Mouse (Mus musculus): ENCODE results near the gene Dbndd1. TPM values are rescaled to one million over a fixed set of nuclear protein-coding genes. Genes with fewer than 3 reads are reported as not detected.
"Not testable (repeated sequence)": the region's sequence is repeated elsewhere in the genome, so short reads cannot be mapped to it uniquely, and the experiment has no call there.

Gene Dbndd1
- 11.3 and 12.9 TPM in 2 replicates for polyA plus RNA-seq (2016; fragmentation: Nextera tagmentation; extraction: Ambion mirVana)

- Histone ChIP-seq H3K27me3 (peaks cover 18% of the 10 kb centered on the region), H3K4me1 (peaks cover 24% of the 10 kb centered on the region), H3K27ac (no peak within 1 kb of the TSS), H3K36me3 (0 out of 2 replicates have a peak, but pooled peaks cover under 1% of the 10 kb centered on the region), H3K4me2 (replicated peaks) (peak within 1 kb of the TSS; percentile 92), H3K9me3 (no peaks in the 10 kb centered on the region), H3K4me3 (peak within 1 kb of the TSS; percentile 67), H3K9ac (peak within 1 kb of the TSS; percentile 63)
- 1% methylated on average over 56 of the region's 63 CpGs for WGBS
- ATAC-seq (ENCODE audit: insufficient number of reproducible peaks, insufficient read depth, low FRiP score, low TSS enrichment) = peak; percentile 30; the same call in 1 of the 2 replicates
These were observed at the start of gene Dbndd1 for GRCm38 (mm10) chr8:123514781-123515539. Gene Dbndd1, minus strand, starts transcription at chr8:123515463.

GRCm38 (mm10) chr8:123564221-123564620, 49.0 kb upstream of the Dbndd1 start:
- WGBS = no CpG with 5 or more reads among the region's 45 CpGs
- H3K9me3 ChIP-seq; ATAC-seq (ENCODE audit: insufficient number of reproducible peaks, insufficient read depth, low FRiP score, low TSS enrichment); H3K4me3 ChIP-seq; H3K4me2 ChIP-seq (replicated peaks); H3K36me3 ChIP-seq; H3K27ac ChIP-seq; H3K27me3 ChIP-seq; H3K9ac ChIP-seq; H3K4me1 ChIP-seq: not testable (repeated sequence)

- not testable (repeated sequence) for H3K4me2 ChIP-seq (replicated peaks); H3K4me1 ChIP-seq; ATAC-seq (ENCODE audit: insufficient number of reproducible peaks, insufficient read depth, low FRiP score, low TSS enrichment); H3K9me3 ChIP-seq; H3K27ac ChIP-seq; H3K9ac ChIP-seq; H3K4me3 ChIP-seq
- Histone ChIP-seq H3K27me3 (peaks cover 11% of the 10 kb centered on the region; the same call in 1 of the 2 replicates), H3K36me3 (peaks cover 28% of the 10 kb centered on the region)
- WGBS = 74% methylated on average over 6 of the region's 14 CpGs
These were observed 22.4 kb upstream of the Dbndd1 start for GRCm38 (mm10) chr8:123537641-123538040.

GRCm38 (mm10) chr8:123536990-123537380, 21.7 kb upstream of the Dbndd1 start:
- Histone ChIP-seq H3K36me3 (peaks cover 35% of the 10 kb centered on the region), H3K4me3 (no peak overlapping the region), H3K27me3 (peaks cover 11% of the 10 kb centered on the region; the same call in 1 of the 2 replicates), H3K27ac (no peak overlapping the region), H3K4me1 (no peaks in the 10 kb centered on the region), H3K9ac (no peak overlapping the region), H3K9me3 (no peaks in the 10 kb centered on the region), H3K4me2 (replicated peaks) (no peak overlapping the region)
- ATAC-seq (ENCODE audit: insufficient number of reproducible peaks, insufficient read depth, low FRiP score, low TSS enrichment) = 0 out of 2 replicates have a peak, but pooled peaks have one; percentile 60
- 32% methylated on average over 10 of the region's 10 CpGs for WGBS

- Histone ChIP-seq H3K4me2 (replicated peaks) (no peak overlapping the region), H3K9ac (no peak overlapping the region), H3K27me3 (peaks cover 11% of the 10 kb centered on the region; the same call in 1 of the 2 replicates), H3K9me3 (no peaks in the 10 kb centered on the region), H3K36me3 (peaks cover 40% of the 10 kb centered on the region), H3K4me1 (no peaks in the 10 kb centered on the region), H3K27ac (no peak overlapping the region), H3K4me3 (no peak overlapping the region)
- 0 out of 2 replicates have a peak, but pooled peaks have one; percentile 35 for ATAC-seq (ENCODE audit: insufficient number of reproducible peaks, insufficient read depth, low FRiP score, low TSS enrichment)
- 82% methylated on average over 9 of the region's 9 CpGs for WGBS
These were observed 21.2 kb upstream of the Dbndd1 start for GRCm38 (mm10) chr8:123536242-123536989.

- Histone ChIP-seq H3K9me3 (no peaks in the 10 kb centered on the region), H3K4me1 (no peaks in the 10 kb centered on the region), H3K27me3 (no peaks in the 10 kb centered on the region), H3K36me3 (peaks cover 98% of the 10 kb centered on the region), H3K4me2 (replicated peaks) (no peak overlapping the region), H3K9ac (no peak overlapping the region), H3K4me3 (no peak overlapping the region), H3K27ac (no peak overlapping the region)
- WGBS = 91% methylated on average over 25 of the region's 25 CpGs
- no peak for ATAC-seq (ENCODE audit: insufficient number of reproducible peaks, insufficient read depth, low FRiP score, low TSS enrichment)
These were observed 12.6 kb upstream of the Dbndd1 start for GRCm38 (mm10) chr8:123527720-123528489.

GRCm38 (mm10) chr8:123520048-123520447, 4.8 kb upstream of the Dbndd1 start:
- H3K9ac ChIP-seq = not testable (repeated sequence)

GRCm38 (mm10) chr8:123518667-123519066, 3.4 kb upstream of the Dbndd1 start, which contains the start of gene Gas8:
Gene Gas8, plus strand, starts transcription at chr8:123518834.
- no peak within 1 kb of the TSS for H3K27ac ChIP-seq
- H3K4me3 ChIP-seq = peak within 1 kb of the TSS; percentile 79

More at GRCm38 (mm10) chr8:123520048-123520447, 4.8 kb upstream of the Dbndd1 start:
- WGBS = 85% methylated on average over 1 of the region's 1 CpGs
- not testable (repeated sequence) for ATAC-seq (ENCODE audit: insufficient number of reproducible peaks, insufficient read depth, low FRiP score, low TSS enrichment); H3K9me3 ChIP-seq; H3K4me2 ChIP-seq (replicated peaks); H3K4me3 ChIP-seq; H3K27me3 ChIP-seq; H3K27ac ChIP-seq
- Histone ChIP-seq H3K36me3 (peaks cover 36% of the 10 kb centered on the region), H3K4me1 (peaks cover 14% of the 10 kb centered on the region; the same call in 1 of the 2 replicates)

GRCm38 (mm10) chr8:123518172-123518571, 2.9 kb upstream of the Dbndd1 start:
- Histone ChIP-seq H3K4me3 (peak overlapping the region; percentile 79), H3K36me3 (peaks cover 18% of the 10 kb centered on the region), H3K9ac (no peak overlapping the region), H3K9me3 (no peaks in the 10 kb centered on the region), H3K27me3 (peaks cover 12% of the 10 kb centered on the region), H3K27ac (no peak overlapping the region), H3K4me2 (replicated peaks) (peak overlapping the region; percentile 93), H3K4me1 (peaks cover 24% of the 10 kb centered on the region)
- whole genome bisulfite sequencing = 34% methylated on average over 10 of the region's 10 CpGs
- ATAC-seq (ENCODE audit: insufficient number of reproducible peaks, insufficient read depth, low FRiP score, low TSS enrichment) = no peak

More at GRCm38 (mm10) chr8:123518667-123519066, 3.4 kb upstream of the Dbndd1 start, which contains the start of gene Gas8:
- Histone ChIP-seq H3K9me3 (no peaks in the 10 kb centered on the region), H3K36me3 (peaks cover 23% of the 10 kb centered on the region), H3K4me1 (peaks cover 24% of the 10 kb centered on the region), H3K4me2 (replicated peaks) (peak within 1 kb of the TSS; percentile 93), H3K27me3 (peaks cover 7% of the 10 kb centered on the region), H3K9ac (peak within 1 kb of the TSS; percentile 85)
- 0% methylated on average over 20 of the region's 20 CpGs for WGBS
- peak; percentile 84 for ATAC-seq (ENCODE audit: insufficient number of reproducible peaks, insufficient read depth, low FRiP score, low TSS enrichment)

GRCm38 (mm10) chr8:123516596-123516995, 1.3 kb upstream of the Dbndd1 start:
- Histone ChIP-seq H3K36me3 (peaks cover 6% of the 10 kb centered on the region; the same call in 1 of the 2 replicates), H3K27ac (no peak overlapping the region), H3K9ac (no peak overlapping the region), H3K4me3 (no peak overlapping the region), H3K4me1 (peaks cover 24% of the 10 kb centered on the region), H3K4me2 (replicated peaks) (no peak overlapping the region), H3K27me3 (peaks cover 18% of the 10 kb centered on the region), H3K9me3 (no peaks in the 10 kb centered on the region)
- ATAC-seq (ENCODE audit: insufficient number of reproducible peaks, insufficient read depth, low FRiP score, low TSS enrichment) = no peak
- 41% methylated on average over 2 of the region's 2 CpGs for WGBS

GRCm38 (mm10) chr8:123515540-123515897, 256 bp upstream of the Dbndd1 start:
- H3K9ac ChIP-seq = peak overlapping the region; percentile 63
- ATAC-seq (ENCODE audit: insufficient number of reproducible peaks, insufficient read depth, low FRiP score, low TSS enrichment) = no peak
- no peak overlapping the region for H3K27ac ChIP-seq
- peak overlapping the region; percentile 67 for H3K4me3 ChIP-seq
- peak overlapping the region; percentile 92 for H3K4me2 ChIP-seq (replicated peaks)
- no peaks in the 10 kb centered on the region for H3K9me3 ChIP-seq
- peaks cover 24% of the 10 kb centered on the region for H3K4me1 ChIP-seq
- WGBS = under 1% methylated on average over 11 of the region's 11 CpGs
- H3K27me3 ChIP-seq = peaks cover 18% of the 10 kb centered on the region
- peaks cover 4% of the 10 kb centered on the region; the same call in 1 of the 2 replicates for H3K36me3 ChIP-seq
